Mouse (Mus musculus) lung, embryonic 15.5 days (tissue): ENCODE measurements around the gene Ndufb4. TPM values are rescaled to one million over a fixed set of nuclear protein-coding genes. Genes with fewer than 3 reads are reported as not detected.

ENCODE experiments used
- ATAC-seq: fragments of 200-750 bp; cut with Nextera tagmentation; 2 replicates; pipeline ENCODE4 v1.8.0; 2017; ENCODE audit warnings: moderate number of reproducible peaks, borderline replicate concordance; ENCODE audit not compliant: low FRiP score, low TSS enrichment; ENCODE audit errors: extremely low read depth
- H3K27ac ChIP-seq: fragments of 300-500 bp; sonication (generic); 2 replicates; pipeline ENCODE4 v1.5.1; 2015; ENCODE audit warnings: moderate library complexity, mild to moderate bottlenecking, inconsistent platforms
- H3K27me3 ChIP-seq: fragments of 300-500 bp; sonication (generic); 2 replicates; pipeline ENCODE4 v1.6.1; 2015; ENCODE audit warnings: inconsistent platforms
- H3K36me3 ChIP-seq: fragments of 300-500 bp; sonication (generic); 2 replicates; pipeline ENCODE4 v1.6.1; 2015; ENCODE audit warnings: inconsistent platforms
- H3K4me1 ChIP-seq: fragments of 300-500 bp; sonication (generic); 2 replicates; pipeline ENCODE4 v1.6.1; 2015; ENCODE audit warnings: inconsistent platforms
- H3K4me2 ChIP-seq: fragments of 300-500 bp; sonication (generic); 2 replicates; pipeline ENCODE4 v1.6.1; 2015; ENCODE audit warnings: inconsistent platforms, mild to moderate bottlenecking, moderate library complexity
- H3K4me3 ChIP-seq: fragments of 300-500 bp; sonication (generic); 2 replicates; pipeline ENCODE4 v1.5.1; 2015; ENCODE audit warnings: mild to moderate bottlenecking, inconsistent platforms
- H3K9ac ChIP-seq: fragments of 300-500 bp; sonication (generic); 2 replicates; pipeline ENCODE4 v1.6.1; 2015; ENCODE audit warnings: inconsistent platforms
- H3K9me3 ChIP-seq: fragments of 300-500 bp; sonication (generic); 2 replicates; pipeline ENCODE4 v1.6.1; 2016; ENCODE audit warnings: inconsistent platforms
- WGBS: fragments of 180-500 bp; shearing (Covaris S2); methylation state at CpG from one replicate; pipeline ENCODE4 v1.1.7; 2015; 5-methylcytosine and 5-hydroxymethylcytosine counted together
- polyA plus RNA-seq: library from polyadenylated mRNA; unstranded; fragments of >200 nt; fragmentation: Nextera tagmentation; extraction: Ambion mirVana; gene quantifications from 2 replicates; pipeline ENCODE4 v1.2.1, GENCODE M21; 2015

Gene Ndufb4
- polyA plus RNA-seq, 1 experiment from 2014 or later: 48.8 TPM

- Histone ChIP-seq H3K36me3 (no peaks in the 10 kb centered on the region), H3K9me3 (no peaks in the 10 kb centered on the region), H3K4me1 (peaks cover 43% of the 10 kb centered on the region), H3K9ac (no peak overlapping the region), H3K27ac (no peak overlapping the region), H3K4me3 (no peak overlapping the region), H3K27me3 (no peaks in the 10 kb centered on the region), H3K4me2 (no peak overlapping the region)
- ATAC-seq: no peak
- WGBS: 72% methylated on average over 12 of the region's 12 CpGs
These were observed 32.6 kb upstream of the Ndufb4 start for GRCm38 (mm10) chr16:37686834-37687233.

DNA sequence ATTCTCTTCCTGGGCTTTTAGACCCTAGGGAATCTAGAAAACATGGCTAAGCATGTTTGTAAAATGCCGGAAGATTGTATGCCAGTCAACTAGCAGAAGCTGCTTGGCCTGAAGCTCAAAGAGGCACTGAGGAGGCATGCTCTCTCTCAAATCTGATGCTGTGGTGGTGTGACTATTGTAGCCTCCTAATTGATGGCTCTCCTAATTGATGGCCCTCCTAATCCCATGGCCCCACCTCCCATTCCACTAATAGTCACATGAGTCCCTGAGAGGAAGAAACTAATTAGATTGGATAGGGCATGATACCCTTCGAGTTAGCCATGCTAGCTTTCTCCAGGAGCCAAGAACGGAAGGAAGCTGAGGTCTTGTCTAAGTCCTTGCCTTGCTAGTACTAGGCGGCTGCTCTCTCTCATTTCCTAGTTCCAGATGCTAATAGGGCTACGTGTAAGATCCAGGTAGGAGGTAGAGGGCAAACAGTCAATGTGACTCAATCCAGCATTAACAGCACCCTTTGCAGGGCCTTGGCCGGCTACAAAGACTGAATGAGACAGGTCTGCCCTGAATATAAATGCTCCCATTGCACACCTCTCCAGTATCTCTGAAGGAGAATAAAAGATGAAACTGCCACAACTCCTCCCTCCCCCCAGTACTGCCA is 31.8 kb upstream of the Ndufb4 start:
- no peak overlapping the region for H3K27ac ChIP-seq
- H3K9me3 ChIP-seq: no peaks in the 10 kb centered on the region
- no peaks in the 10 kb centered on the region for H3K27me3 ChIP-seq
- no peak overlapping the region for H3K4me3 ChIP-seq
- 76% methylated on average over 6 of the region's 6 CpGs for WGBS
- H3K4me1 ChIP-seq: peaks cover 43% of the 10 kb centered on the region
- H3K9ac ChIP-seq: no peak overlapping the region
- no peak for ATAC-seq
- H3K36me3 ChIP-seq: no peaks in the 10 kb centered on the region
- no peak overlapping the region for H3K4me2 ChIP-seq

DNA sequence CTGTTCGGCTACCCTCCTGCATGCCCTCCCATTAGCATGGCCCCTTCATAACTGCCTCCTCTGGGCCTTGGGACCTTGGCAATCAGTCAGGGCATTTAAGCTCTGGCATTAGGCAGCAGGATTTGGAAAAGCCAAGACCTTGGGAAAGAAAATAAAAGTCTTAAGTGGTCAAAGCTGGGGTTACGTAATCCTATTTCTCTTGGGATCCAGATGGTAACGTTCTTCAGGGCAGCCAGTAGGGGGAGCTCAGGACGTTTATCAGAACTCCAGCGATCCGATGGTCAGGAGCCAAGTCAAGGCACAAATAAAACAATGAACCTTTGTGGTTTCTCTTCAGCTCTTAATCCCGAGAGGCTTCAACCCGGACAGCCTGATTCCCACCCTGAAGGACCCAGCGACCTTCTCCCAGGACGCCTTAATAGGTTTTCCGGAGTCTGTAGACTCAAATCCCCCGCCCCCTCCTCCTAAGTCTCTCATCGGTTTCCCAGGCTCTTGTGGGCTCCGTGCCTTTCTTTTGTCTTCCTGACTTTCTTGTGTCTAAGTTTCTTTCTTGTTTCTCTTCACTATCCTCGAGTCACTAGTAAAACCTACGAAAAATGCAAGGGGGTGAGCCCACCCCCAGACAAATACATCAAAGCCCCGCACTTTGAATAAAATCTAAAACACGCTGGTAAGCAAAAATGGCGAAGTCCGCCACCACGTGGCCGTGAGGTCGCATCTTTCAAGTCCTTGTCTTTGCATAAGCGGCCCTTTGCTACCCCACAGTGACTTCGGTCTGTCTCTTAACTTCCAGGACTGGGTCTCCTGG is 30.6 kb upstream of the Ndufb4 start:
- Histone ChIP-seq H3K36me3 (no peaks in the 10 kb centered on the region), H3K4me2 (peak overlapping the region; percentile 65), H3K9me3 (no peaks in the 10 kb centered on the region), H3K4me1 (peaks cover 37% of the 10 kb centered on the region), H3K4me3 (peak overlapping the region; percentile 44), H3K9ac (peak overlapping the region; percentile 53), H3K27me3 (no peaks in the 10 kb centered on the region), H3K27ac (peak overlapping the region; percentile 92)
- WGBS: under 1% methylated on average over 25 of the region's 25 CpGs
- ATAC-seq: peak; percentile 73

- no peaks in the 10 kb centered on the region for H3K27me3 ChIP-seq
- H3K4me1 ChIP-seq: peaks cover 34% of the 10 kb centered on the region
- H3K9me3 ChIP-seq: no peaks in the 10 kb centered on the region
- ATAC-seq: peak; percentile 32; the same call in 1 of the 2 replicates
- H3K4me2 ChIP-seq: peak overlapping the region; percentile 65
- peak overlapping the region; percentile 92 for H3K27ac ChIP-seq
- WGBS: 8% methylated on average over 8 of the region's 8 CpGs
- no peaks in the 10 kb centered on the region for H3K36me3 ChIP-seq
- H3K9ac ChIP-seq: peak overlapping the region; percentile 40
- peak overlapping the region; percentile 44 for H3K4me3 ChIP-seq
These were observed 30.0 kb upstream of the Ndufb4 start for GRCm38 (mm10) chr16:37684259-37684633.

DNA sequence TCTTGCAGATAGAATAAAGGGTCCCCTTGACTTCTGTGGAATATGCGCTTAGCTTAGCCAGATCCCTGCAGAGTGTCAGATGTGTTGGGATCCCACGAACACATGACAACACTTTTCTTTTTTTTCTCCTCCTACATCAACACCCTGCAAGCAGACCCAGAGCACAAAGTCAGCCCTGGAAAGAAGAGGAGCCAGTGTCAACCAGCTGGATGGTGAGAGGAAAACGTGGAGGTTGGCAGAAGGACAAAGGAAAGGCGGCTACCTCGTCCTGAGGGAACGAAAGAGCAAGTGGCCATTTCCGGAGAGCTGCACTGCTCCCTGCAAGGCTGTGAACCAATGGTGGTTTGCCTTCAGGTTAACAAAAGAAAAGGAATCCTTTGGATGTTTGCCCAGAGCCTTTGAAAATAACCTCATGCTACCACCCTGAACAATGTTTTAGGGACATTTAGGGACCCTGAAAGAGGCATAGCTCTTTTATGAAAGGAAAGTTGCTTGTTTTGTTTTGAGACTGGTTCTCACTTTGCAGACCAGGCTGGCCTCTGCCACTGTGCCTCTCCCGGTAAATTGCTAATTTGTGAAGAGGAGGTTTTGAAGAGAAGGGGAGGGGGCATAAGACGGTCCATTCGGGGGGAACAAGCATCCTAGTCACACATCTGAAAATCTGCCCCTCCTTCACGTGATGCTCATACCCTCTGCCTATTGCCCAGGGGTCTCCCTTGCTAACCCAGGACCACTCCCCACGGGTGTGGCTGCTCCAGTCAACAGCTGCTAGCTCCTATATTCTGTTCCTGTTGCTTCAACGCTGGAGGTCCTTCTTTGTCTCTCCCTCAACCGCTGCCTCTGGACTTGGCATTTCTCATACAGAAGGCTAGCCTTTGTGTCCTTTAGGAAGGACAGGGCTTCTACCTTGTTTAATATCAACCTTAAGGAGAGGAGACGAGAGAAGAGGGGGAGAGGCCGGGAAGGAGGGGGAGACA is 29.2 kb upstream of the Ndufb4 start:
- ATAC-seq: peak; percentile 8; the same call in 1 of the 2 replicates
- H3K36me3 ChIP-seq: no peaks in the 10 kb centered on the region
- H3K9ac ChIP-seq: peak overlapping the region; percentile 20; the same call in 1 of the 2 replicates
- H3K4me2 ChIP-seq: peak overlapping the region; percentile 65
- WGBS: 15% methylated on average over 16 of the region's 16 CpGs
- peak overlapping the region; percentile 44; the same call in 1 of the 2 replicates for H3K4me3 ChIP-seq
- peaks cover 34% of the 10 kb centered on the region for H3K4me1 ChIP-seq
- no peaks in the 10 kb centered on the region for H3K27me3 ChIP-seq
- peak overlapping the region; percentile 92 for H3K27ac ChIP-seq
- no peaks in the 10 kb centered on the region for H3K9me3 ChIP-seq

DNA sequence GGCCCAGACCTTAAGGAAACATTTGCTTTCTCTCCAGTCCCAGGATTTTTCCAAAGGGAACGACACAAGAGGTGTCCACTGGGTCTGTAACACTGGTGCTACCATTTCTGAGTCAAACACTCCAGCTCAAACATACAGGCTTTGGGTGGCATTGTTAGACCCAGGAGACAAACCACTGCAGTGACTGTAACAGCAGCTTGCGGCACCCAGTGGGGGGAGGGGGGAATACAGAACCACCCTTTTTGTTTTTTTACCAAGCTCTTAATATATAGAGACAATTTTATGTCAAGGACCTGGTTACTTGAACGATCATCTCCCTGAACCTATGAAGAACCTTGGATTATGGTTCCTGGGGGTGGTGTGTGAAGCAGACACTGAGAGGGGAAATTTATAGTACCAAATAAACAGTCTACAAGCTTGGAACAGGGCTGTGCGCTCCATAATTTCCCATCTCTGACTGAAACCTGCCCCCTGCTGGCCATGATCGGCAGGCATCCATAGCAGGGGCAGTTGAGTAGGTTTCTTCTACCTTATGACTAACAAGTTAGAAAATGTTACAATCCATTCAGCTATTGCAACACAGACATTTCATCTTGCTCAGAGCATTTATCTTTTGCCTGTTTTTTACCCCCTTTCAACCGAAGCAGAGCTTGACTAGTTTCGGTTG is 28.2 kb upstream of the Ndufb4 start:
- ATAC-seq: peak; percentile 39; the same call in 1 of the 2 replicates

DNA sequence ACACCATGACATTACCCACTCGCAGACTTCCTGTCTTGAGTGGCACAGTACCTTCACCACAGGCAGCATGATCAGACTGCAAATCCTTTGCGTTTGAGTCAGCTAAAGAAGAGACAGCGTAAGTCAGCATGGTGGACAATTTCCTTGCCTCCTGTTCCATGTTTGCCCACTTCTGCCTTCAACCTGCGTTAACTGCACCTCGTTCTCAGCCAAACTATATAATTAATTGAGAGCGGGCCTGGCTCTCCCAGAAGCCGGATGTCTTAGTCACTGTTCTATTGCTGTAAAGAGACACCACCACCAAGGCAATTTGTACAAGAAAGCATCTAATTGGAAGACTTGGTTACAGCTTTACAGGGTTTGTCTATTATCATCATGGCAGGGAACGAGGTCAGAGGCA is 26.6 kb upstream of the Ndufb4 start:
- H3K27ac ChIP-seq: no peak overlapping the region
- no peaks in the 10 kb centered on the region for H3K36me3 ChIP-seq
- no peak overlapping the region for H3K4me3 ChIP-seq
- H3K9me3 ChIP-seq: no peaks in the 10 kb centered on the region
- no peak overlapping the region for H3K4me2 ChIP-seq
- H3K9ac ChIP-seq: no peak overlapping the region
- ATAC-seq: no peak
- peaks cover 26% of the 10 kb centered on the region for H3K4me1 ChIP-seq
- H3K27me3 ChIP-seq: no peaks in the 10 kb centered on the region
- 67% methylated on average over 8 of the region's 8 CpGs for WGBS

More for the DNA sequence above, 28.2 kb upstream of the Ndufb4 start:
- Histone ChIP-seq H3K36me3 (no peaks in the 10 kb centered on the region), H3K4me1 (peaks cover 32% of the 10 kb centered on the region), H3K4me3 (no peak overlapping the region), H3K4me2 (peak overlapping the region; percentile 65), H3K9me3 (no peaks in the 10 kb centered on the region), H3K27me3 (no peaks in the 10 kb centered on the region), H3K9ac (no peak overlapping the region), H3K27ac (no peak overlapping the region; the same call in 1 of the 2 replicates)
- 44% methylated on average over 7 of the region's 7 CpGs for WGBS

DNA sequence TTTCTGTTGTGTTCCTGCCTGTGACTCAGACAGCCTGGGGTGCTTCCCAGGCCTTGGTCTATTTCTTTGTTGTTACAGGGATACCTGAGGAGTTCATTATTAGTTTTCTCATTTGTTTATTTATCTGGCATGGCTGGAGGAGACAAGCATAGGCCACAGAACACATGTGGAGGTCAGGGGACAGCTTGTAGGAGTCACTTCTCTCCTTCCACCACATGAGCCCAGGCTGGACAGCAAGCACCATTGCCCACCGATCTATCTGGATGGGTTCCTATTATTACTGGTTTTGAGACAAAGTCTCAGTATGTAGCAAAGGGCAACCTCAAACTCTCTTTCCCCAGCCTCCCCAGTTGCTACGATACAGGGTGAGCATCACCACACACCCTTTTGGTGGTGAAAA is 26.0 kb upstream of the Ndufb4 start:
- Histone ChIP-seq H3K4me3 (no peak overlapping the region), H3K27ac (no peak overlapping the region), H3K9ac (no peak overlapping the region), H3K4me2 (no peak overlapping the region), H3K27me3 (no peaks in the 10 kb centered on the region), H3K36me3 (no peaks in the 10 kb centered on the region), H3K9me3 (no peaks in the 10 kb centered on the region), H3K4me1 (peaks cover 20% of the 10 kb centered on the region)
- WGBS: 62% methylated on average over 2 of the region's 2 CpGs
- no peak for ATAC-seq

- Histone ChIP-seq H3K4me2 (no peak overlapping the region), H3K4me3 (no peak overlapping the region), H3K9me3 (no peaks in the 10 kb centered on the region), H3K9ac (no peak overlapping the region), H3K27ac (no peak overlapping the region), H3K27me3 (no peaks in the 10 kb centered on the region), H3K36me3 (no peaks in the 10 kb centered on the region), H3K4me1 (no peaks in the 10 kb centered on the region)
- ATAC-seq: no peak
- 66% methylated on average over 8 of the region's 8 CpGs for WGBS
These were observed 23.3 kb upstream of the Ndufb4 start for GRCm38 (mm10) chr16:37677586-37677985.

DNA sequence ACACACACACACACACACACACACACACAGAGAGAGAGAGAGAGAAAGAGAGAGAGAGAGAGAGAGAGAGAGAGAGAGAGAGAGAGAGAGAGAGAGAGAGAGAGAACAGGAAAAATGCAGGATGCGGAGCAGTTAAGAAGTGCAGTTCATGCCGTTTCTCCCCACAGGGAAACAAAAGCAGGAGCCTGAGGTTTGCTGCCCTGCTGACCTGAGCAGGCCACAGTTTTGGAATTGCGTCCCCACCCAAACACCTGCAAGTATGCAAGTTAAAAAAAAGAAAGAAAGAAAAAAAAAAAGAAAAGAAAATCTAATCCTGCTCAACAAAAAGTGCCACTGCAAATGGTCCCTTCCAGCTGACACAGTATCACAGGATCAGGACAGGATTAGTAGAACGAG is 22.4 kb upstream of the Ndufb4 start:
- Histone ChIP-seq H3K36me3 (no peaks in the 10 kb centered on the region), H3K9me3 (no peaks in the 10 kb centered on the region), H3K27me3 (no peaks in the 10 kb centered on the region), H3K9ac (no peak overlapping the region), H3K4me1 (no peaks in the 10 kb centered on the region), H3K4me2 (no peak overlapping the region), H3K27ac (no peak overlapping the region), H3K4me3 (no peak overlapping the region)
- ATAC-seq: no peak
- WGBS: 50% methylated on average over 4 of the region's 4 CpGs

GRCm38 (mm10) chr16:37676024-37676676 is 21.9 kb upstream of the Ndufb4 start:
- Histone ChIP-seq H3K4me3 (no peak overlapping the region), H3K9me3 (no peaks in the 10 kb centered on the region), H3K27me3 (no peaks in the 10 kb centered on the region), H3K27ac (no peak overlapping the region), H3K4me2 (no peak overlapping the region), H3K36me3 (no peaks in the 10 kb centered on the region), H3K9ac (no peak overlapping the region), H3K4me1 (no peaks in the 10 kb centered on the region)
- WGBS: 49% methylated on average over 17 of the region's 17 CpGs
- ATAC-seq: no peak
